Mouse (Mus musculus) forebrain, embryonic 11.5 days (tissue): ENCODE results near the gene Smyd4. TPM values are rescaled to one million over a fixed set of nuclear protein-coding genes. Genes with fewer than 3 reads are reported as not detected.

ENCODE experiments used
- microRNA-seq: library from miRNA; unstranded; fragments of <30 nt; microRNA quantifications from one replicate; pipeline ENCODE4, GENCODE M21; 2016; ENCODE audit not compliant: insufficient number of aligned reads
- polyA plus RNA-seq: library from polyadenylated mRNA; unstranded; fragments of >200 nt; fragmentation: Nextera tagmentation; extraction: Ambion mirVana; gene quantifications from 2 replicates; pipeline ENCODE4 v1.2.1, GENCODE M21; 2014

The Smyd4 gene
- polyA plus RNA-seq, 1 experiment from 2014 or later, result 20.0 TPM

Small RNA genes lying within 50 kb of the gene (microRNA-seq; reads per million reads assigned to microRNA genes)
- not detected for gene Gm47300

Other genes starting within 250 kb of the Smyd4 start
- 0.86 and 1.1 TPM in 2 replicates for gene Hic1, start 178.9 kb upstream of the Smyd4 start, polyA plus RNA-seq
- 32.7 and 34.4 TPM in 2 replicates for gene Ovca2, start 169.6 kb upstream of the Smyd4 start, polyA plus RNA-seq
- gene Dph1, start 157.2 kb upstream of the Smyd4 start, polyA plus RNA-seq, result 21.8 and 24.0 TPM in 2 replicates
- gene Rtn4rl1, start 154.7 kb upstream of the Smyd4 start, polyA plus RNA-seq, result 1.0 and 1.1 TPM in 2 replicates
- gene Rpa1, start 109 bp upstream of the Smyd4 start, polyA plus RNA-seq, result 140 and 146 TPM in 2 replicates
- 53.6 and 69.3 TPM in 2 replicates for gene Serpinf1, start 74.3 kb downstream of the Smyd4 start, polyA plus RNA-seq
- not detected in 2 replicates for gene Serpinf2, start 91.2 kb downstream of the Smyd4 start, polyA plus RNA-seq
- 6.3 and 6.5 TPM in 2 replicates for gene Wdr81, start 106.3 kb downstream of the Smyd4 start, polyA plus RNA-seq
- gene Tlcd2, start 113.3 kb downstream of the Smyd4 start, polyA plus RNA-seq, result 9.5 TPM in 2 replicates
- gene Prpf8, start 138.4 kb downstream of the Smyd4 start, polyA plus RNA-seq, result 133 TPM in 2 replicates
- 0.28 and 0.69 TPM in 2 replicates for gene Rilp, start 161.7 kb downstream of the Smyd4 start, polyA plus RNA-seq
- 4.2 TPM in 2 replicates for gene Scarf1, start 165.1 kb downstream of the Smyd4 start, polyA plus RNA-seq
- 5.5 and 7.5 TPM in 2 replicates for gene Slc43a2, start 183.3 kb downstream of the Smyd4 start, polyA plus RNA-seq
- gene Pitpna, start 239.7 kb downstream of the Smyd4 start, polyA plus RNA-seq, result 79.5 and 88.5 TPM in 2 replicates